Mouse (Mus musculus): ENCODE data around the gene Vrk3. TPM values are rescaled to one million over a fixed set of nuclear protein-coding genes. Genes with fewer than 3 reads are reported as not detected.
A peak's percentile ranks its signal among the peaks of the same experiment; 100 is the strongest.
"Not testable (repeated sequence)": the region's sequence is repeated elsewhere in the genome, so short reads cannot be mapped to it uniquely, and the experiment has no call there.

The Vrk3 gene
- polyA plus RNA-seq, 1 experiment, result 46.4 TPM

- Histone ChIP-seq H3K36me3 (ENCODE audit: control insufficient read depth, insufficient read depth, low read length) (no peaks in the 10 kb centered on the region), H3K4me1 (ENCODE audit: control insufficient read depth, insufficient read depth, insufficient read length) (no peaks in the 10 kb centered on the region; the same call in 1 of the 2 replicates), H3K4me3 (ENCODE audit: extremely low read depth, insufficient read depth, insufficient read length) (no peak overlapping the region), H3K27me3 (ENCODE audit: control insufficient read depth, insufficient read depth, low read length) (no peaks in the 10 kb centered on the region), H3K27ac (ENCODE audit: insufficient read depth, low read length) (no peak overlapping the region)
- WGBS, result 89% methylated on average over 11 of the region's 11 CpGs
- DNase-seq (ENCODE audit: low read depth in 1 of 2, low spot score in 2 of 2), result no peak
- TF ChIP-seq CTCF (IDR thresholded peaks at IDR 0.05; ENCODE audit: extremely low read depth, insufficient read depth, insufficient read length, insufficient replicate concordance) (no peak), POLR2A (IDR thresholded peaks at IDR 0.05; ENCODE audit: low read depth, low read length) (no peak)
Observed at GRCm38 (mm10) chr7:44728082-44728975, 19.9 kb upstream of the Vrk3 start.

DNA sequence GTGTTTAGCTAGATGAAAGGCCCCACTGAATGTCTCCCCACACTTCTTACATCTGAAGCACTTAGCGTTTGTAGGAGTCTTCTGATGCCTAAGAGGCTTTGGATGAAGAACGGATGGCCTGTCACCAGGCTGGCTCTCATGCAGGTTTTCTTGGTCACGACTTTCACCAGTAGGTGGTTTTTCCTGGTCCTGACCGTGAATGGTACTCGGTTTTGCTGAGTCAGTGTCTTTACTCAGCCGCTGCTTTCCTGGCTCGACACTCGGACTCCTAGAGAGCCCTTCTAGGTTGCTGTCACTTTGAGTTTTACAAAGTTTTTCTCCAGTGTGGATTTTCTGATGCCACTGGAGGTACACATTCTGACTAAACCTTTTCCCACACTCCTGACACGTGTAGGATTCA is 14.5 kb upstream of the Vrk3 start:
- Histone ChIP-seq H3K36me3 (ENCODE audit: control insufficient read depth, insufficient read depth, low read length) (no peaks in the 10 kb centered on the region), H3K4me1 (ENCODE audit: control insufficient read depth, insufficient read depth, insufficient read length) (no peaks in the 10 kb centered on the region), H3K27ac (ENCODE audit: insufficient read depth, low read length) (no peak overlapping the region), H3K27me3 (ENCODE audit: control insufficient read depth, insufficient read depth, low read length) (no peaks in the 10 kb centered on the region), H3K4me3 (ENCODE audit: extremely low read depth, insufficient read depth, insufficient read length) (no peak overlapping the region)
- WGBS, result 90% methylated on average over 9 of the region's 9 CpGs
- TF ChIP-seq CTCF (IDR thresholded peaks at IDR 0.05; ENCODE audit: extremely low read depth, insufficient read depth, insufficient read length, insufficient replicate concordance) (no peak), POLR2A (IDR thresholded peaks at IDR 0.05; ENCODE audit: low read depth, low read length) (no peak)
- DNase-seq (ENCODE audit: low read depth in 1 of 2, low spot score in 2 of 2), result no peak

GRCm38 (mm10) chr7:44741361-44741760 is 6.9 kb upstream of the Vrk3 start:
- Histone ChIP-seq H3K27me3 (ENCODE audit: control insufficient read depth, insufficient read depth, low read length) (no peaks in the 10 kb centered on the region), H3K36me3 (ENCODE audit: control insufficient read depth, insufficient read depth, low read length) (no peaks in the 10 kb centered on the region), H3K27ac (ENCODE audit: insufficient read depth, low read length) (peak overlapping the region; percentile 55), H3K4me1 (ENCODE audit: control insufficient read depth, insufficient read depth, insufficient read length) (peaks cover 6% of the 10 kb centered on the region; the same call in 1 of the 2 replicates), H3K4me3 (ENCODE audit: extremely low read depth, insufficient read depth, insufficient read length) (no peak overlapping the region)
- no peak for DNase-seq (ENCODE audit: low read depth in 1 of 2, low spot score in 2 of 2)
- TF ChIP-seq POLR2A (IDR thresholded peaks at IDR 0.05; ENCODE audit: low read depth, low read length), result no peak
- TF ChIP-seq CTCF (IDR thresholded peaks at IDR 0.05; ENCODE audit: extremely low read depth, insufficient read depth, insufficient read length, insufficient replicate concordance), result no peak
- 52% methylated on average over 8 of the region's 8 CpGs for WGBS

DNA sequence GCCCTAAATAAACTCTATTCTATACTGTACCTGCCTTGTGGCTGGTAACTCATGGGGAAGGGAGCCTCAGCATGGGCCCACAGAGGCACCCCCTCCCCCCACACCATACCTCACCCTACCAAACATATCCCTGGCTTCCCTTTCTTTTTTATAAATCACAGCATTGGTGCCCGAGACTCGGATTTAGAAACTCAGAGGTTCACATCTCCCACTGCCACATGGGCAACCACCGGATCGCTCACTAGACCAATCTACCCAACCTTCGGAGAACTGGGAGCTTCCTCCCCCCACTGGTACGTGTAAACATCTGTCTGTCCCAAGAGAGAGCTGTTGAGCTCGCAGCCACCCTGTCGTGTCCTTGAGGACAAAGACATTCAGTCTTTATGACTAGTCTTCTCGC is 3.9 kb upstream of the Vrk3 start:
- no peak overlapping the region for H3K4me3 ChIP-seq (ENCODE audit: extremely low read depth, insufficient read depth, insufficient read length)
- H3K27ac ChIP-seq (ENCODE audit: insufficient read depth, low read length), result no peak overlapping the region
- no peak for DNase-seq (ENCODE audit: low read depth in 1 of 2, low spot score in 2 of 2)
- no peaks in the 10 kb centered on the region for H3K27me3 ChIP-seq (ENCODE audit: control insufficient read depth, insufficient read depth, low read length)
- no peaks in the 10 kb centered on the region for H3K36me3 ChIP-seq (ENCODE audit: control insufficient read depth, insufficient read depth, low read length)
- H3K4me1 ChIP-seq (ENCODE audit: control insufficient read depth, insufficient read depth, insufficient read length), result peaks cover 6% of the 10 kb centered on the region; the same call in 1 of the 2 replicates
- no peak for TF ChIP-seq POLR2A (IDR thresholded peaks at IDR 0.05; ENCODE audit: low read depth, low read length)
- TF ChIP-seq CTCF (IDR thresholded peaks at IDR 0.05; ENCODE audit: extremely low read depth, insufficient read depth, insufficient read length, insufficient replicate concordance), result no peak
- 84% methylated on average over 9 of the region's 9 CpGs for WGBS

GRCm38 (mm10) chr7:44745076-44745475 is 3.1 kb upstream of the Vrk3 start:
- peak; percentile 57 to 79 for DNase-seq (ENCODE audit: low read depth in 1 of 2, low spot score in 2 of 2)
- H3K4me3 ChIP-seq (ENCODE audit: extremely low read depth, insufficient read depth, insufficient read length), result peak overlapping the region; percentile 43
- WGBS, result under 1% methylated on average over 17 of the region's 18 CpGs
- H3K36me3 ChIP-seq (ENCODE audit: control insufficient read depth, insufficient read depth, low read length), result no peaks in the 10 kb centered on the region
- H3K4me1 ChIP-seq (ENCODE audit: control insufficient read depth, insufficient read depth, insufficient read length), result peaks cover 6% of the 10 kb centered on the region; the same call in 1 of the 2 replicates
- no peak overlapping the region for H3K27ac ChIP-seq (ENCODE audit: insufficient read depth, low read length)
- no peak for TF ChIP-seq POLR2A (IDR thresholded peaks at IDR 0.05; ENCODE audit: low read depth, low read length)
- peak; percentile 83 for TF ChIP-seq CTCF (IDR thresholded peaks at IDR 0.05; ENCODE audit: extremely low read depth, insufficient read depth, insufficient read length, insufficient replicate concordance)
- H3K27me3 ChIP-seq (ENCODE audit: control insufficient read depth, insufficient read depth, low read length), result no peaks in the 10 kb centered on the region

DNA sequence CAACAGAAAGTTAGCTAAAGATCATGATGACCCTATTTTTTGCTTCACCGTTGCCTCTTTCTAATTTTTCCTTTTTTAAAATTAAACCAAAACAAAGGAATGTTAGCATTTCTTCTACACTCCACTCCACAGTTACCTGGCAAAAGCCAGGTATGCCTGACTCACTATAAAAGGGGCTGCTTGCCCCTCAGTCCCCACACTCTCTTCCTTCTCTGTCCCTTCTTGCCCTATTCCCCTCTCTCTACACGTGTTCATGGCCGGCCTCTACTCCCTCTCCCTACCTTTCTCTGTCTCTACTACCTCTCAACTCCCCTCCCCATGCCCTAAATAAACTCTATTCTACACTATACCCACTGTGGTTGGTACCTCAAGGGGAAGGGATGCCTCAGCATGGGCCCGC is 1.1 kb upstream of the Vrk3 start:
- no peak for DNase-seq (ENCODE audit: low read depth in 1 of 2, low spot score in 2 of 2)
- WGBS, result 82% methylated on average over 4 of the region's 4 CpGs
- peaks cover 2% of the 10 kb centered on the region; the same call in 1 of the 2 replicates for H3K36me3 ChIP-seq (ENCODE audit: control insufficient read depth, insufficient read depth, low read length)
- H3K27ac ChIP-seq (ENCODE audit: insufficient read depth, low read length), result no peak overlapping the region
- TF ChIP-seq POLR2A (IDR thresholded peaks at IDR 0.05; ENCODE audit: low read depth, low read length) (no peak), CTCF (IDR thresholded peaks at IDR 0.05; ENCODE audit: extremely low read depth, insufficient read depth, insufficient read length, insufficient replicate concordance) (no peak)
- H3K27me3 ChIP-seq (ENCODE audit: control insufficient read depth, insufficient read depth, low read length), result no peaks in the 10 kb centered on the region
- H3K4me1 ChIP-seq (ENCODE audit: control insufficient read depth, insufficient read depth, insufficient read length), result peaks cover 3% of the 10 kb centered on the region; the same call in 1 of the 2 replicates
- no peak overlapping the region for H3K4me3 ChIP-seq (ENCODE audit: extremely low read depth, insufficient read depth, insufficient read length)

DNA sequence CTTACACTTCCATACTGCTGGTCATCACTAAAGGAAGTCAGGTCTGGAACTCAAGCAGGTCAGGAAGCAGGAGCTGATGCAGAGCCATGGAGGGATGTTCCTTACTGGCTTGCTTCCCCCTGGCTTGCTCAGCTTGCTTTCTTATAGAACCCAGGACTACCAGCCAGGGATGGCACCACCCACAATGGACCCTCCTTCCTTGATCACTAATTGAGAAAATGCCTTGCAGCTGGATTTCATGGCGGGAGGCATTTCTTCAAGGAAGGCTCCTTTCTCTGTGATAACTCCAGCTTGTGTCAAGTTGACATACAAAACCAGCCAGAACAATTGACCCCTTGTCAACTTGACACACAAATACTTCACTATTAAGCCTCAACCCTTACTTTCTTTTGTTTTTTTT is 2.7 kb downstream of the Vrk3 start, which contains the start of gene Zfp473:
Zfp473 (minus strand) TSS at position 101 of the 400 bp plus-strand sequence.
- H3K27me3 ChIP-seq (ENCODE audit: control insufficient read depth, insufficient read depth, low read length); H3K27ac ChIP-seq (ENCODE audit: insufficient read depth, low read length); H3K4me1 ChIP-seq (ENCODE audit: control insufficient read depth, insufficient read depth, insufficient read length); DNase-seq (ENCODE audit: low read depth in 1 of 2, low spot score in 2 of 2); H3K4me3 ChIP-seq (ENCODE audit: extremely low read depth, insufficient read depth, insufficient read length): not testable (repeated sequence)
- peaks cover 33% of the 10 kb centered on the region for H3K36me3 ChIP-seq (ENCODE audit: control insufficient read depth, insufficient read depth, low read length)
- WGBS, result 83% methylated on average over 1 of the region's 1 CpGs
